Mouse (Mus musculus) liver, embryonic 16.5 days (tissue): Measurements from ENCODE around the gene Gpr162. TPM values are rescaled to one million over a fixed set of nuclear protein-coding genes. Genes with fewer than 3 reads are reported as not detected.

Experiments
- ATAC-seq: fragments of 200-750 bp; cut with Nextera tagmentation; 2 replicates; pipeline ENCODE4 v1.8.0; 2017; ENCODE audit warnings: low read depth, mild to moderate bottlenecking, moderate number of reproducible peaks, moderate library complexity
- H3K27ac ChIP-seq: fragments of 300-500 bp; sonication (generic); 2 replicates; pipeline ENCODE4 v1.5.1; 2014; ENCODE audit warnings: mild to moderate bottlenecking, low read length
- H3K27me3 ChIP-seq: fragments of 300-500 bp; sonication (generic); 2 replicates; pipeline ENCODE4 v1.6.1; 2014; ENCODE audit warnings: low read depth, low read length, mixed read lengths; ENCODE audit not compliant: control insufficient read depth, insufficient read depth
- H3K36me3 ChIP-seq: fragments of 300-500 bp; sonication (generic); 2 replicates; pipeline ENCODE4 v1.6.1; 2014; ENCODE audit warnings: mild to moderate bottlenecking; ENCODE audit not compliant: control insufficient read depth, insufficient read depth
- H3K4me1 ChIP-seq: fragments of 300-500 bp; sonication (generic); 2 replicates; pipeline ENCODE4 v1.6.1; 2014; ENCODE audit warnings: low read depth, low read length, mixed read lengths; ENCODE audit not compliant: control insufficient read depth
- H3K4me2 ChIP-seq: fragments of 300-500 bp; sonication (generic); 2 replicates; pipeline ENCODE4 v1.6.1; 2014; ENCODE audit warnings: low read depth, low read length, mixed read lengths
- H3K4me3 ChIP-seq: fragments of 300-500 bp; sonication (generic); 2 replicates; pipeline ENCODE4 v1.5.1; 2014; ENCODE audit warnings: low read depth, mild to moderate bottlenecking, low read length
- H3K9ac ChIP-seq: fragments of 300-500 bp; sonication (generic); 2 replicates; pipeline ENCODE4 v1.6.1; 2014; ENCODE audit warnings: low read depth, low read length
- H3K9me3 ChIP-seq: fragments of 300-500 bp; sonication (generic); replicated peaks from 2 replicates; pipeline ENCODE4 v1.6.1; 2016; ENCODE audit warnings: low read length; ENCODE audit not compliant: control insufficient read depth
- WGBS: fragments of 180-500 bp; shearing (Covaris S2); extraction: QIAGEN DNeasy Blood & Tissue Kit; methylation state at CpG from one replicate; pipeline ENCODE4 v1.1.7; 2014; ENCODE audit not compliant: insufficient replicate concordance; 5-methylcytosine and 5-hydroxymethylcytosine counted together
- polyA plus RNA-seq: library from polyadenylated mRNA; unstranded; fragments of >200 nt; fragmentation: Nextera tagmentation; extraction: Ambion mirVana; gene quantifications from 2 replicates; pipeline ENCODE4 v1.2.1, GENCODE M21; 2015

Gpr162 gene
- polyA plus RNA-seq, 1 experiment from 2014 or later = 0.02 TPM

- H3K9ac ChIP-seq = no peak overlapping the region
- no peak overlapping the region for H3K4me3 ChIP-seq
- WGBS = 51% methylated on average over 10 of the region's 10 CpGs
These were observed 21.1 kb upstream of the Gpr162 start for GRCm38 (mm10) chr6:124884714-124885500.

GRCm38 (mm10) chr6:124883351-124883750 is 19.6 kb upstream of the Gpr162 start:
- Histone ChIP-seq H3K4me2 (no peak overlapping the region), H3K4me1 (no peaks in the 10 kb centered on the region)
- WGBS = 68% methylated on average over 10 of the region's 10 CpGs

More at GRCm38 (mm10) chr6:124884714-124885500, 21.1 kb upstream of the Gpr162 start:
- Histone ChIP-seq H3K27ac (no peak overlapping the region), H3K4me1 (no peaks in the 10 kb centered on the region), H3K36me3 (no peaks in the 10 kb centered on the region), H3K27me3 (no peaks in the 10 kb centered on the region), H3K4me2 (no peak overlapping the region), H3K9me3 (no peaks in the 10 kb centered on the region)
- ATAC-seq = no peak

GRCm38 (mm10) chr6:124881821-124882220 is 18.0 kb upstream of the Gpr162 start:
- H3K4me1 ChIP-seq = no peaks in the 10 kb centered on the region
- no peak overlapping the region for H3K27ac ChIP-seq
- no peaks in the 10 kb centered on the region for H3K9me3 ChIP-seq
- WGBS = 73% methylated on average over 9 of the region's 9 CpGs
- H3K9ac ChIP-seq = no peak overlapping the region
- H3K27me3 ChIP-seq = no peaks in the 10 kb centered on the region
- ATAC-seq = no peak
- no peak overlapping the region for H3K4me2 ChIP-seq
- H3K4me3 ChIP-seq = no peak overlapping the region
- no peaks in the 10 kb centered on the region for H3K36me3 ChIP-seq

More at GRCm38 (mm10) chr6:124883351-124883750, 19.6 kb upstream of the Gpr162 start:
- no peak overlapping the region for H3K4me3 ChIP-seq
- H3K9ac ChIP-seq = no peak overlapping the region
- H3K27me3 ChIP-seq = no peaks in the 10 kb centered on the region
- H3K9me3 ChIP-seq = no peaks in the 10 kb centered on the region
- H3K27ac ChIP-seq = no peak overlapping the region
- ATAC-seq = no peak
- H3K36me3 ChIP-seq = no peaks in the 10 kb centered on the region

- Histone ChIP-seq H3K4me1 (no peaks in the 10 kb centered on the region), H3K4me3 (no peak overlapping the region), H3K27me3 (no peaks in the 10 kb centered on the region), H3K36me3 (no peaks in the 10 kb centered on the region), H3K27ac (no peak overlapping the region), H3K9me3 (no peaks in the 10 kb centered on the region), H3K9ac (no peak overlapping the region), H3K4me2 (no peak overlapping the region)
- WGBS = 42% methylated on average over 6 of the region's 6 CpGs
- no peak for ATAC-seq
These were observed 15.6 kb upstream of the Gpr162 start for GRCm38 (mm10) chr6:124879390-124879789.

GRCm38 (mm10) chr6:124874348-124874747 is 10.6 kb upstream of the Gpr162 start:
- 12% methylated on average over 2 of the region's 3 CpGs for WGBS

GRCm38 (mm10) chr6:124866560-124866959 is 2.8 kb upstream of the Gpr162 start:
- Histone ChIP-seq H3K4me2 (no peak overlapping the region), H3K36me3 (no peaks in the 10 kb centered on the region), H3K4me3 (no peak overlapping the region), H3K9ac (no peak overlapping the region), H3K4me1 (peaks cover 5% of the 10 kb centered on the region; the same call in 1 of the 2 replicates), H3K27ac (no peak overlapping the region), H3K27me3 (peaks cover 41% of the 10 kb centered on the region), H3K9me3 (no peaks in the 10 kb centered on the region)
- no peak for ATAC-seq
- 57% methylated on average over 6 of the region's 7 CpGs for WGBS

More at GRCm38 (mm10) chr6:124874348-124874747, 10.6 kb upstream of the Gpr162 start:
- Histone ChIP-seq H3K9me3 (no peaks in the 10 kb centered on the region), H3K36me3 (no peaks in the 10 kb centered on the region), H3K4me2 (no peak overlapping the region), H3K4me3 (no peak overlapping the region), H3K9ac (no peak overlapping the region), H3K4me1 (no peaks in the 10 kb centered on the region), H3K27me3 (no peaks in the 10 kb centered on the region), H3K27ac (no peak overlapping the region)
- no peak for ATAC-seq

- H3K27ac ChIP-seq = no peak overlapping the region
- no peak overlapping the region for H3K4me2 ChIP-seq
- 65% methylated on average over 18 of the region's 18 CpGs for WGBS
- no peaks in the 10 kb centered on the region for H3K36me3 ChIP-seq
- peaks cover 48% of the 10 kb centered on the region for H3K27me3 ChIP-seq
- H3K9me3 ChIP-seq = no peaks in the 10 kb centered on the region
- no peak for ATAC-seq
- no peak overlapping the region for H3K4me3 ChIP-seq
- no peak overlapping the region for H3K9ac ChIP-seq
- peaks cover 5% of the 10 kb centered on the region; the same call in 1 of the 2 replicates for H3K4me1 ChIP-seq
These were observed 2.1 kb upstream of the Gpr162 start for GRCm38 (mm10) chr6:124865766-124866362.

GRCm38 (mm10) chr6:124863125-124863657 is 592 bp downstream of the Gpr162 start:
- H3K9ac ChIP-seq = no peak overlapping the region; the same call in 1 of the 2 replicates
- no peaks in the 10 kb centered on the region for H3K36me3 ChIP-seq
- H3K4me1 ChIP-seq = peaks cover 5% of the 10 kb centered on the region; the same call in 1 of the 2 replicates
- 2% methylated on average over 12 of the region's 16 CpGs for WGBS
- peaks cover 65% of the 10 kb centered on the region for H3K27me3 ChIP-seq
- peak overlapping the region; percentile 72 for H3K4me2 ChIP-seq
- 0 out of 2 replicates have a peak, but pooled peaks have one; percentile 19 for ATAC-seq
- H3K9me3 ChIP-seq = no peaks in the 10 kb centered on the region
- H3K4me3 ChIP-seq = peak overlapping the region; percentile 46
- H3K27ac ChIP-seq = no peak overlapping the region
